Mouse (Mus musculus): ENCODE measurements around the gene Tmem234. TPM values are rescaled to one million over a fixed set of nuclear protein-coding genes. Genes with fewer than 3 reads are reported as not detected.
A peak's percentile ranks its signal among the peaks of the same experiment; 100 is the strongest.

Gene Tmem234
- total and polyA plus RNA-seq, 3 experiments = 35.9 to 69.5 (median 41.7) TPM

DNA sequence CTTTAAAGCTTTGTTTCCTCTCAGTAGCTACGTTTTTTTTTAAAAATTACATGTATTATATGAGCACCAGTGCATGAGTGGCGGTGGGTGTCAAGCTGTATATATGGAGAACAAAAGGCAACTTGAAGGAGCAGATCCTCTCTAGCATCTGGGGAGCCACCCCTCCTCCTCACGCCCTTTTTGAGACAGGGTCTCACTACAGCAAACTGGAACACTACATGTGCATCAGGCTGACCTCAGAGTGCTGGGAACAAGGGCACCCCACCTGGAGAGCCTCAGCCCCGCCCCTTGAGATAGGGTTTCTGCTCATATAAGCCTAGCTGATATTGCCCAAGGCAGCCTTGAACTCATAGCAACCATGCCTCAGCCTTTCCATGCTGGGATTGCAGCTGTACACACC, 25.0 kb downstream of the Tmem234 start:
- no peaks in the 10 kb centered on the region; the same call in 1 of the 2 replicates for H3K79me2 ChIP-seq (replicated peaks; ENCODE audit: control insufficient read depth, insufficient read depth, low read length)
- H3K36me3 ChIP-seq (ENCODE audit: control insufficient read depth, insufficient read depth, low read length) = peaks cover 3% of the 10 kb centered on the region; the same call in 1 of the 2 replicates
- intact Hi-C loops (cut with DNase I) = no loop called here
- H3K27ac ChIP-seq = no peak overlapping the region; the same call in 1 of the 2 replicates
- no peak overlapping the region for H3K9ac ChIP-seq (ENCODE audit: low read depth, low read length)
- DNase-seq = no peak
- TF ChIP-seq EP300 (IDR thresholded peaks at IDR 0.05; ENCODE audit: insufficient read depth, low read depth, low read length) (no peak), POLR2A (IDR thresholded peaks at IDR 0.05; ENCODE audit: insufficient read depth, low read depth, low read length) (no peak), CTCF (IDR thresholded peaks at IDR 0.05) (no peak)
- WGBS = 58% methylated on average over 4 of the region's 4 CpGs
- H3K4me1 ChIP-seq (ENCODE audit: control insufficient read depth, insufficient read depth, low read length) = peaks cover 20% of the 10 kb centered on the region
- no peak overlapping the region for H3K4me3 ChIP-seq
- H3K27me3 ChIP-seq (ENCODE audit: control insufficient read depth, insufficient read depth, low read length) = no peaks in the 10 kb centered on the region

GRCm38 (mm10) chr4:129626035-129626434, 25.6 kb downstream of the Tmem234 start:
- Histone ChIP-seq H3K4me1 (ENCODE audit: control insufficient read depth, insufficient read depth, low read length) (peaks cover 20% of the 10 kb centered on the region), H3K79me2 (replicated peaks; ENCODE audit: control insufficient read depth, insufficient read depth, low read length) (no peaks in the 10 kb centered on the region; the same call in 1 of the 2 replicates), H3K27ac (no peak overlapping the region), H3K27me3 (ENCODE audit: control insufficient read depth, insufficient read depth, low read length) (no peaks in the 10 kb centered on the region), H3K9ac (ENCODE audit: low read depth, low read length) (no peak overlapping the region), H3K4me3 (no peak overlapping the region), H3K36me3 (ENCODE audit: control insufficient read depth, insufficient read depth, low read length) (peaks cover 3% of the 10 kb centered on the region; the same call in 1 of the 2 replicates)
- TF ChIP-seq EP300 (IDR thresholded peaks at IDR 0.05; ENCODE audit: insufficient read depth, low read depth, low read length) (no peak), CTCF (IDR thresholded peaks at IDR 0.05) (no peak), POLR2A (IDR thresholded peaks at IDR 0.05; ENCODE audit: insufficient read depth, low read depth, low read length) (no peak)
- intact Hi-C loops (cut with DNase I) = no loop called here
- no peak for DNase-seq
- 73% methylated on average over 6 of the region's 6 CpGs for WGBS

GRCm38 (mm10) chr4:129630944-129631343, 30.5 kb downstream of the Tmem234 start:
- WGBS = 57% methylated on average over 4 of the region's 4 CpGs
- H3K4me1 ChIP-seq (ENCODE audit: control insufficient read depth, insufficient read depth, low read length) = no peaks in the 10 kb centered on the region
- H3K4me3 ChIP-seq = no peak overlapping the region
- H3K79me2 ChIP-seq (replicated peaks; ENCODE audit: control insufficient read depth, insufficient read depth, low read length) = no peaks in the 10 kb centered on the region
- no peak overlapping the region for H3K27ac ChIP-seq
- no peak for DNase-seq
- H3K27me3 ChIP-seq (ENCODE audit: control insufficient read depth, insufficient read depth, low read length) = no peaks in the 10 kb centered on the region
- H3K36me3 ChIP-seq (ENCODE audit: control insufficient read depth, insufficient read depth, low read length) = no peaks in the 10 kb centered on the region
- no peak for TF ChIP-seq EP300 (IDR thresholded peaks at IDR 0.05; ENCODE audit: insufficient read depth, low read depth, low read length)
- no peak overlapping the region for H3K9ac ChIP-seq (ENCODE audit: low read depth, low read length)
- intact Hi-C loops (cut with DNase I) = no loop called here

GRCm38 (mm10) chr4:129631867-129632266, 31.4 kb downstream of the Tmem234 start:
- Histone ChIP-seq H3K4me3 (no peak overlapping the region), H3K27ac (no peak overlapping the region), H3K9ac (ENCODE audit: low read depth, low read length) (no peak overlapping the region), H3K79me2 (replicated peaks; ENCODE audit: control insufficient read depth, insufficient read depth, low read length) (no peaks in the 10 kb centered on the region), H3K4me1 (ENCODE audit: control insufficient read depth, insufficient read depth, low read length) (no peaks in the 10 kb centered on the region), H3K36me3 (ENCODE audit: control insufficient read depth, insufficient read depth, low read length) (no peaks in the 10 kb centered on the region), H3K27me3 (ENCODE audit: control insufficient read depth, insufficient read depth, low read length) (no peaks in the 10 kb centered on the region)
- 77% methylated on average over 12 of the region's 12 CpGs for WGBS
- no peak for TF ChIP-seq CTCF (IDR thresholded peaks at IDR 0.05)
- TF ChIP-seq POLR2A (IDR thresholded peaks at IDR 0.05; ENCODE audit: insufficient read depth, low read depth, low read length) = no peak
- TF ChIP-seq EP300 (IDR thresholded peaks at IDR 0.05; ENCODE audit: insufficient read depth, low read depth, low read length) = no peak
- no peak for DNase-seq
- intact Hi-C loops (cut with DNase I) = no loop called here

GRCm38 (mm10) chr4:129633852-129634251, 33.4 kb downstream of the Tmem234 start:
- intact Hi-C loops (cut with DNase I) = no loop called here
- Histone ChIP-seq H3K27ac (no peak overlapping the region), H3K9ac (ENCODE audit: low read depth, low read length) (no peak overlapping the region), H3K27me3 (ENCODE audit: control insufficient read depth, insufficient read depth, low read length) (no peaks in the 10 kb centered on the region), H3K79me2 (replicated peaks; ENCODE audit: control insufficient read depth, insufficient read depth, low read length) (no peaks in the 10 kb centered on the region), H3K4me1 (ENCODE audit: control insufficient read depth, insufficient read depth, low read length) (no peaks in the 10 kb centered on the region), H3K4me3 (no peak overlapping the region), H3K36me3 (ENCODE audit: control insufficient read depth, insufficient read depth, low read length) (no peaks in the 10 kb centered on the region)
- TF ChIP-seq POLR2A (IDR thresholded peaks at IDR 0.05; ENCODE audit: insufficient read depth, low read depth, low read length) (no peak), CTCF (IDR thresholded peaks at IDR 0.05) (no peak), EP300 (IDR thresholded peaks at IDR 0.05; ENCODE audit: insufficient read depth, low read depth, low read length) (no peak)
- 94% methylated on average over 6 of the region's 6 CpGs for WGBS
- no peak for DNase-seq

GRCm38 (mm10) chr4:129639221-129639620, 38.8 kb downstream of the Tmem234 start:
- 67% methylated on average over 15 of the region's 15 CpGs for WGBS
- peaks cover 4% of the 10 kb centered on the region; the same call in 1 of the 2 replicates for H3K36me3 ChIP-seq (ENCODE audit: control insufficient read depth, insufficient read depth, low read length)
- no peaks in the 10 kb centered on the region for H3K27me3 ChIP-seq (ENCODE audit: control insufficient read depth, insufficient read depth, low read length)
- peaks cover 2% of the 10 kb centered on the region for H3K4me1 ChIP-seq (ENCODE audit: control insufficient read depth, insufficient read depth, low read length)
- 0 out of 2 replicates have a peak overlapping the region, but pooled peaks have one; percentile 8 for H3K9ac ChIP-seq (ENCODE audit: low read depth, low read length)
- no peak for DNase-seq
- no peak for TF ChIP-seq CTCF (IDR thresholded peaks at IDR 0.05)
- TF ChIP-seq POLR2A (IDR thresholded peaks at IDR 0.05; ENCODE audit: insufficient read depth, low read depth, low read length) = no peak
- TF ChIP-seq EP300 (IDR thresholded peaks at IDR 0.05; ENCODE audit: insufficient read depth, low read depth, low read length) = no peak
- no peak overlapping the region; the same call in 1 of the 2 replicates for H3K27ac ChIP-seq
- intact Hi-C loops (cut with DNase I) = no loop called here
- no peaks in the 10 kb centered on the region; the same call in 1 of the 2 replicates for H3K79me2 ChIP-seq (replicated peaks; ENCODE audit: control insufficient read depth, insufficient read depth, low read length)
- no peak overlapping the region for H3K4me3 ChIP-seq

Data from heart, adult 2 months (tissue).